Mouse (Mus musculus) bone marrow macrophage, adult 2 months (primary cell): ENCODE results near the gene Odf3l2. TPM values are rescaled to one million over a fixed set of nuclear protein-coding genes. Genes with fewer than 3 reads are reported as not detected.

Experiments used
- H3K27ac ChIP-seq: 2 replicates; pipeline ENCODE4 v1.5.1; 2012; ENCODE audit warnings: low read depth, low read length; ENCODE audit not compliant: insufficient read depth
- H3K4me1 ChIP-seq: 2 replicates; pipeline ENCODE4 v1.6.1; 2012; ENCODE audit warnings: low read length; ENCODE audit not compliant: control insufficient read depth, insufficient read depth
- H3K4me3 ChIP-seq: 2 replicates; pipeline ENCODE4 v1.5.1; 2012; ENCODE audit warnings: mild to moderate bottlenecking, low read length, moderate library complexity; ENCODE audit not compliant: insufficient read depth
- CTCF ChIP-seq: IDR thresholded peaks from 2 replicates; pipeline ENCODE4 v1.5.1; 2012; ENCODE audit warnings: low read depth, mild to moderate bottlenecking, low read length, moderate library complexity
- POLR2A ChIP-seq: IDR thresholded peaks from 2 replicates; pipeline ENCODE4 v1.6.1; 2012; ENCODE audit warnings: mild to moderate bottlenecking, low read depth, low read length, borderline replicate concordance
- polyA plus RNA-seq: library from polyadenylated mRNA; stranded (reverse); fragments of >200 nt; gene quantifications from 2 replicates; pipeline ENCODE4 v1.2.4, GENCODE M21; 2012; ENCODE audit not compliant: missing spikeins, insufficient read depth, insufficient read length

Gene Odf3l2
- polyA plus RNA-seq = not detected in 2 replicates

- no peaks in the 10 kb centered on the region for H3K4me1 ChIP-seq
- TF ChIP-seq POLR2A (no peak), CTCF (no peak)
- no peak within 1 kb of the TSS for H3K4me3 ChIP-seq
- no peak within 1 kb of the TSS for H3K27ac ChIP-seq
These were observed at the start of gene Odf3l2 for GRCm38 (mm10) chr10:79645711-79646110. TSS of gene Odf3l2 (minus strand) at chr10:79645738.

GRCm38 (mm10) chr10:79694379-79694655 is 48.8 kb upstream of the Odf3l2 start:
- TF ChIP-seq POLR2A (no peak), CTCF (no peak)
- Histone ChIP-seq H3K27ac (no peak overlapping the region), H3K4me3 (no peak overlapping the region), H3K4me1 (peaks cover 22% of the 10 kb centered on the region)

- H3K27ac ChIP-seq = no peak overlapping the region
These were observed 48.2 kb upstream of the Odf3l2 start for GRCm38 (mm10) chr10:79693580-79694378.

DNA sequence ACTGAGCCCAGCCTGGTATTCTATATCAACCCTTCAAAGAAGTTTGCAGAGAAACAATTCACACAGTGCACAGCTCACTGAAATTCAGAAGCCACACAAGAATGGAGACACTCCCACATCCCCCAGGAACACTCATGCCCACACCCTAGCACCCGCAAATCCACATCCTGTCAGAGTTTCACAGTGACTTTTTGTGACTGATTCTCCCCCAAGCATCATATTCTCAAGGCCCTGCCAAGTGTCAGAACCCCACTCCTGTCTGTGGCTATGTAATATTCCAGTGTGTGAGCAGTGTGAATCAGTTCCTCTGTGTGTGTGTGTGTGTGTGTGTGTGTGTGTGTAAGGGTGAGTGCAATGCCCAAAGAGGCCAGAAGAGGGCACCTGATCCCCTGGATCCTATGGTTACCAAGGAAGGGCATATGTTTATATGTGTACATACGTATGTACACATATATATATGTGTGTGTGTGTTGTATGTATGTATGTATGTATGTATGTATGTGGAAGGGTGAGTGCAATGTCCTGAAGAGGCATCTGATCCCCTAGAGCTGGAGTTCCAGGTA is 46.5 kb upstream of the Odf3l2 start:
- H3K4me3 ChIP-seq = no peak overlapping the region
- TF ChIP-seq POLR2A = no peak
- no peak for TF ChIP-seq CTCF
- H3K4me1 ChIP-seq = peaks cover 12% of the 10 kb centered on the region
- no peak overlapping the region for H3K27ac ChIP-seq

More at GRCm38 (mm10) chr10:79693580-79694378, 48.2 kb upstream of the Odf3l2 start:
- TF ChIP-seq CTCF (no peak), POLR2A (no peak)
- Histone ChIP-seq H3K4me3 (no peak overlapping the region), H3K4me1 (peaks cover 22% of the 10 kb centered on the region)

GRCm38 (mm10) chr10:79689178-79689577 is 43.6 kb upstream of the Odf3l2 start:
- TF ChIP-seq POLR2A (no peak), CTCF (no peak)
- no peak overlapping the region for H3K4me3 ChIP-seq
- H3K4me1 ChIP-seq = peaks cover 7% of the 10 kb centered on the region
- no peak overlapping the region for H3K27ac ChIP-seq

DNA sequence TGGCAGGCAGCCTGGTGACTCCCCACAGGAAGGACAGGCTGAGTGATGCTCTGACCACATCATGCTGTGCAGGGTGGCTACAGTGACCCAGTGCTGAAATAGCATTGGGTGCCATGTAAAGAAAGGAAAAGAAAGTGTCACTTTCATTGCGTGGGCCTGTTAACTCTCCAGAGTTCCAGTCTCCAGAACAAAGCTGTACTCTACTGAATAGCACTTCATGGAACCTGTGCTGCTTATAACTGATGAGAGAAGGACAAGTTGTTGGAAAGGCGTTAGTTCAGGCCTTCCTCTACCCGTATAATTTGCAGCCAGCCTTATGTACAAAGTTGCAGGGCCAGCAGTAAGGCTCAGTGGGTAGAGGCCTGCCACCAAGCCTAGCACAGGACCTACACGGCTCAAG is 43.2 kb upstream of the Odf3l2 start, which contains the start of gene Gzmm:
Gene Gzmm, plus strand, starts transcription at position 301 of the 400 bp plus-strand sequence.
- H3K27ac ChIP-seq = no peak within 1 kb of the TSS
- H3K4me3 ChIP-seq = no peak within 1 kb of the TSS
- TF ChIP-seq POLR2A (no peak), CTCF (no peak)
- H3K4me1 ChIP-seq = peaks cover 12% of the 10 kb centered on the region

GRCm38 (mm10) chr10:79687513-79687912 is 42.0 kb upstream of the Odf3l2 start:
- H3K4me1 ChIP-seq = peaks cover 12% of the 10 kb centered on the region
- H3K27ac ChIP-seq = no peak overlapping the region
- no peak for TF ChIP-seq CTCF
- TF ChIP-seq POLR2A = no peak
- no peak overlapping the region for H3K4me3 ChIP-seq

DNA sequence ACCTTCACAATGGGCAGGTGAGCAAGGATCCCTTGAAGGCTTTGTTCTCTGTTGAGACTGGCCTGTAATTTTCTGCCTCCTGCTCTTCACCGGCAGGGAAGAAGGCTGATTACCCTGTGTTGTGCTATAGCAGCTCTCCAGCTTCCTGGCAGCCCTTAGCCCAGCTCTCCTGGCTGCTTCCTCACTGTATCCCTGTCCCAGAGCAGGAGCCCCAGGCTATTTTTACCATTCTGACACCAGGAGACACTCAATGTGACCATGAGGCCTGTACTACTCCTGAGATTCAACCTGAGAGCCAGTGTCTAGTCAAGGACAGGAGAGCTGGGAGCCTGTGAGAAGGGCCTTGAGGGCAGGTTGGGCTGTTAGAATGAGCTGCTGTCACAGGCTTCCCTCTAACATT is 41.2 kb upstream of the Odf3l2 start:
- TF ChIP-seq POLR2A (no peak), CTCF (no peak)
- Histone ChIP-seq H3K4me3 (no peak overlapping the region), H3K4me1 (peaks cover 12% of the 10 kb centered on the region), H3K27ac (no peak overlapping the region)

- Histone ChIP-seq H3K4me3 (no peak overlapping the region), H3K4me1 (peaks cover 12% of the 10 kb centered on the region), H3K27ac (no peak overlapping the region)
- no peak for TF ChIP-seq POLR2A
- no peak for TF ChIP-seq CTCF
These were observed 40.7 kb upstream of the Odf3l2 start for GRCm38 (mm10) chr10:79686219-79686618.

GRCm38 (mm10) chr10:79684770-79685600 is 39.4 kb upstream of the Odf3l2 start:
- Histone ChIP-seq H3K4me3 (0 out of 2 replicates have a peak overlapping the region, but pooled peaks have one; percentile 97), H3K4me1 (peaks cover 17% of the 10 kb centered on the region), H3K27ac (no peak overlapping the region; the same call in 1 of the 2 replicates)
- TF ChIP-seq CTCF (no peak), POLR2A (no peak)
